Mouse (Mus musculus): ENCODE data around the gene Cbx2. TPM values are rescaled to one million over a fixed set of nuclear protein-coding genes. Genes with fewer than 3 reads are reported as not detected.

Gene Cbx2
- polyA plus RNA-seq (2014; fragmentation: Illumina TruSeq; extraction: RNeasy Lipid Tissue Mini Kit (QIAGEN cat#74804); ENCODE audit: low read depth, low replicate concordance), result 0.35 TPM

DNA sequence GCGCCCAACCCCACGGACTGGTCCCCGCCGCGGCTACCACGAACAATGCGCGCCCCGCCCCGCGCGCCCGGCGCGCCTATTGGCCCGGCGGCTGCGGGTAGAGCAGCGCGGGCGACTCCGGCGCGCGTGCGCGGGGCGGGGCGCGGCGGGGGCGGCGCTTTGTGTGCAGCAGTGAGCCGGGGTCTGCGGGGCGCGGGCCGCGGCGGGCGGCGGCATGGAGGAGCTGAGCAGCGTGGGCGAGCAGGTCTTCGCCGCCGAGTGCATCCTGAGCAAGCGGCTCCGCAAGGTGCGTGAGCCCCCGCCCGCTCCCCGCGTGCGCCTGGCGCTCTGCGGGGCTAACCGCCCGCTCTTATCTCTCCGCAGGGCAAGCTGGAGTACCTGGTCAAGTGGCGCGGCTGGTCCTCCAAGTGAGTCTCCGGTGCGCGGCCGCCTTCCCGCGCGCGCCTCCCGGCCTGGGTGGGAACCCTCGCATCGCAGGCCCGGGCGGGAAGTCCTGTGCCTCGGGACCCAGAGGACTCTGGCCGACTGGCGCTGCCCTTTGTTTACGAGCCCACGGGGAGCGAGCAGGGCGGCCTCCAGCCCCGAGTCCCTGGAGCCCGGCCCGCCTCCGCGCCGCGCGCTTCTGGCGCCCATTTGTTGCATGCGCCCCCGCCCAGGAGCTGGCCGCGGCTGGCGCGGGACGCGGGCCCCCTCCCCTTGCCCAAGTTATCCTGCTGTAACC, at the start of gene Cbx2:
Gene Cbx2 (plus strand): TSS at position 68 of the 721 bp plus-strand sequence.

DNA sequence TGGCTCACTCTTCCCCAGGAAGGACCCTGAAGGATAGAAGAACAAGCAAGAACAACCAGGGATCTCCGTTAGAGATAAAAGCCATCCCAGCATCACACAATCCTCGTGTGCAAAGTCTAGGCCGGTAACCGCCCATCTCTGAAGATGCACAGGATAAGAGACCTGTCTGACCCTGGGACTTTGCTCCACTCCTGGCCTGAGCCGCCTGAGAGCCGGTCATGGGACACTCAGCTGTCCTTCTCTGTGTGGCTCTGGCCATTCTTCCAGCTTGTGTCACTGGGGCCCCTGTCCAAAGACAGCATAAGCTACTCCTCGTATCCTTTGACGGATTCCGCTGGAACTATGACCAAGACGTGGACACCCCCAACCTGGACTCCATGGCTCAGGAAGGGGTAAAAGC, 34.8 kb upstream of the Cbx2 start, which contains the start of gene Enpp7:
Gene Enpp7 (plus strand): TSS at position 190 of the 400 bp plus-strand sequence.

DNA sequence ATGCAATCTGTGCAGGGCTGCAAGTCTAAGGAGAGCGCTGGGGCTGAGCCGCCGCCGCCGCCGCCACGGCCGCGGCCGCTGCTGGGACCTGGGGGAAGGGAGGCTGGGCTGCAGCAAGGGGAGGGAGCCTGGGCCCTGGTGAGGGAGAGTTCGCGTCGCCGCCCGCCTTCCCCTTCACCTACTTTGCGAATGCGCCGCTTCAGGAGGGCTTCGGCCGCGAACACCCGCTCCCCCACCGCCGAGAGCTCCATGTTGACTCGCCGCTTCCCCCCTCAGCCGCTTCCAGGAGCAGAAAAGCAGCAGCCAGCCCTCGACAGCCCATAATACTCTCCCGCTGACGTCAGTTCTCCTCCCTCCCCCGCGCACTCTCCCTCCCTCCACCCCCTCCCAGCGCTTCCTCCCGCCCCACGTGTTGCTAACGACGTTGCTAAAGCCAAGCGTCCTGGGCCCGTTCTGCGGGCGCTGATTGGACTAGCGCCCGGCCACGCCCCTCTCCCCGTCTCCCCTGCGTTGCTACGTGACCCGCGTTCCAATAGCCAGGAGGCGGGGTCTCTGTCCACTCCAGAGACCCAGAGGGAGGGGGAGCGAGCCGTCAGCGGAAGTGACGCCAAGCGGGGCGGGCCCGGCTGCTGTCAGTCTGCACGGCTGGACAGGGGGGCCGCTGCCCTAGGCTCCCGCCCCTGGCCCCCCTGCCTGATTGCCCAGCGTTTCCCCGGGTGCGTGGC, 18.0 kb downstream of the Cbx2 start, which contains the start of gene Cbx8:
Gene Cbx8 (minus strand): TSS at position 370 of the 725 bp plus-strand sequence.

Other genes with a start within 250 kb of the Cbx2 start
- gene Rbfox3, start 111.4 kb upstream of the Cbx2 start, polyA plus RNA-seq (2014; fragmentation: Illumina TruSeq; extraction: RNeasy Lipid Tissue Mini Kit (QIAGEN cat#74804); ENCODE audit: low read depth, low replicate concordance), result 1.5 TPM
- gene Enpp7, start 34.8 kb upstream of the Cbx2 start, polyA plus RNA-seq (2014; fragmentation: Illumina TruSeq; extraction: RNeasy Lipid Tissue Mini Kit (QIAGEN cat#74804); ENCODE audit: low read depth, low replicate concordance), result not detected
- 1.6 TPM for gene Cbx8, start 18.0 kb downstream of the Cbx2 start, polyA plus RNA-seq (2014; fragmentation: Illumina TruSeq; extraction: RNeasy Lipid Tissue Mini Kit (QIAGEN cat#74804); ENCODE audit: low read depth, low replicate concordance)
- gene Cbx4, start 63.3 kb downstream of the Cbx2 start, polyA plus RNA-seq (2014; fragmentation: Illumina TruSeq; extraction: RNeasy Lipid Tissue Mini Kit (QIAGEN cat#74804); ENCODE audit: low read depth, low replicate concordance), result 31.7 TPM
- gene Tbc1d16, start 205.5 kb downstream of the Cbx2 start, polyA plus RNA-seq (2014; fragmentation: Illumina TruSeq; extraction: RNeasy Lipid Tissue Mini Kit (QIAGEN cat#74804); ENCODE audit: low read depth, low replicate concordance), result 2.5 TPM
- not detected for gene Ccdc40, start 205.6 kb downstream of the Cbx2 start, polyA plus RNA-seq (2014; fragmentation: Illumina TruSeq; extraction: RNeasy Lipid Tissue Mini Kit (QIAGEN cat#74804); ENCODE audit: low read depth, low replicate concordance)
- 0.87 TPM for gene Gaa, start 244.9 kb downstream of the Cbx2 start, polyA plus RNA-seq (2014; fragmentation: Illumina TruSeq; extraction: RNeasy Lipid Tissue Mini Kit (QIAGEN cat#74804); ENCODE audit: low read depth, low replicate concordance)